In the genomic region with DNA sequence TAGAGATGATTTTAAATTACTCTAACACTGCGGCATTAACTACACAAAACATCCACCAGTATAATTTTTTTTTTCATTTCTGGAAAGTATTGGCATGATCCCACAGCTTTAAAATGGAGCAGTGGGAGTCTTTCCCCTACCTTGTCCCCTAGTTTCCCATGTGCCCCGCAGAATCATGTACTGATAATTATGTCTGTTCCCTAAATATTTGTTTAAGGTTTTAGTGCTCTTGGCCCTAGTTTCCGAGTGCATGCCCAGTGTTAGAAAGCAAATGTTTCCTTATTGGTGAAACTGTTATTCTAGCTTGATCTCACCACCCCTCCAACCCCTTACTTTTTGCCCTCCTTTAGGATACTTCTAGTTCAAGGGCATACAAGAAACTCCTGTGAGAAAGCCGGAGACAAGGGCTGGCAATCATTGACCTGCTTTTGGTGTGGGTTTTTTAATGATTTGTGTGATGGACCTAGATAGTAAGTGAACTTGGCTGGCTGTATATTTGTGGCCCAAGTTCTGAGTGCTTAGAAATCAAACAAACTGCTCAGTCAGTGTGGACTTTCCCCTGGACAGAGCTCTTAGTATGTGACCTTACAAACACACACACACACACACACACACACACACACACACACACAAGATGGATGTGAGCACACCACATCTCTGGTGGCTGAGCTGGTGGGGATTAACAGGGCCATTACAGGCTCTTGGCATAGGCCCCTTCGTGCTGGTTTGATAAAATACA, we compare ENCODE assay signal across 8 mouse cellular contexts. TPM values are rescaled to one million over a fixed set of nuclear protein-coding genes. Genes with fewer than 3 reads are reported as not detected.
A peak's percentile ranks its signal among the peaks of the same experiment; 100 is the strongest.
DNase-seq lines count a peak whose midpoint lies in the region; ATAC-seq and TF ChIP-seq lines count a peak whose summit lies in the region.

No protein-coding gene starts in this region.

- no peaks in the 10 kb centered on the region for H3K4me1 ChIP-seq in hindbrain, embryonic 12.5 days
- H3K4me1 ChIP-seq in hindbrain, embryonic 14.5 days (replicated peaks; ENCODE audit: control insufficient read depth, insufficient read depth, low read length): no peaks in the 10 kb centered on the region
- no peaks in the 10 kb centered on the region for H3K4me1 ChIP-seq in hindbrain, postnatal 0 days (ENCODE audit: insufficient read depth, low read length)
- 0 out of 2 replicates have a peak, but pooled peaks cover 2% of the 10 kb centered on the region for H3K4me1 ChIP-seq in kidney, embryonic 15.5 days
- H3K4me1 ChIP-seq in liver, embryonic 16.5 days (ENCODE audit: control insufficient read depth, low read depth, low read length): peaks cover 5% of the 10 kb centered on the region

- H3K27me3 ChIP-seq in hindbrain, embryonic 12.5 days: no peaks in the 10 kb centered on the region
- no peaks in the 10 kb centered on the region for H3K27me3 ChIP-seq in hindbrain, embryonic 14.5 days (ENCODE audit: control insufficient read depth, insufficient read depth, low read length)
- H3K27me3 ChIP-seq in hindbrain, postnatal 0 days (ENCODE audit: insufficient read depth, low read length): no peaks in the 10 kb centered on the region
- H3K27me3 ChIP-seq in kidney, embryonic 15.5 days: no peaks in the 10 kb centered on the region
- H3K27me3 ChIP-seq in liver, embryonic 16.5 days (ENCODE audit: control insufficient read depth, insufficient read depth, low read depth, low read length): no peaks in the 10 kb centered on the region

- no peak overlapping the region for H3K4me3 ChIP-seq in hindbrain, embryonic 12.5 days
- no peak overlapping the region for H3K4me3 ChIP-seq in hindbrain, embryonic 14.5 days (replicated peaks; ENCODE audit: low read length)
- no peak overlapping the region for H3K4me3 ChIP-seq in hindbrain, postnatal 0 days (ENCODE audit: low read length)
- H3K4me3 ChIP-seq in kidney, embryonic 15.5 days (replicated peaks): no peak overlapping the region
- no peak overlapping the region for H3K4me3 ChIP-seq in liver, embryonic 16.5 days (ENCODE audit: low read depth, low read length)

- no peak overlapping the region for H3K27ac ChIP-seq in hindbrain, embryonic 12.5 days
- no peak overlapping the region for H3K27ac ChIP-seq in hindbrain, embryonic 14.5 days
- no peak overlapping the region for H3K27ac ChIP-seq in hindbrain, postnatal 0 days
- H3K27ac ChIP-seq in kidney, embryonic 15.5 days: no peak overlapping the region
- peak overlapping the region; percentile 64 for H3K27ac ChIP-seq in liver, embryonic 16.5 days (ENCODE audit: low read length)

- peaks cover 14% of the 10 kb centered on the region; the same call in 1 of the 2 replicates for H3K36me3 ChIP-seq in hindbrain, embryonic 12.5 days
- H3K36me3 ChIP-seq in hindbrain, embryonic 14.5 days (replicated peaks; ENCODE audit: control insufficient read depth, insufficient read depth): peaks cover 18% of the 10 kb centered on the region
- H3K36me3 ChIP-seq in hindbrain, postnatal 0 days (ENCODE audit: insufficient read depth, low read length): 0 out of 2 replicates have a peak, but pooled peaks cover 5% of the 10 kb centered on the region
- H3K36me3 ChIP-seq in kidney, embryonic 15.5 days: peaks cover 30% of the 10 kb centered on the region
- peaks cover 2% of the 10 kb centered on the region; the same call in 1 of the 2 replicates for H3K36me3 ChIP-seq in liver, embryonic 16.5 days (ENCODE audit: control insufficient read depth, insufficient read depth)

- no peak for TF ChIP-seq CTCF in hindbrain, postnatal 0 days (IDR thresholded peaks at IDR 0.05; ENCODE audit: low read depth)

- H3K9me3 ChIP-seq in hindbrain, embryonic 12.5 days (replicated peaks): no peaks in the 10 kb centered on the region
- H3K9me3 ChIP-seq in hindbrain, embryonic 14.5 days (ENCODE audit: control insufficient read depth, low read length): no peaks in the 10 kb centered on the region
- H3K9me3 ChIP-seq in hindbrain, postnatal 0 days (ENCODE audit: low read length): no peaks in the 10 kb centered on the region
- H3K9me3 ChIP-seq in kidney, embryonic 15.5 days (replicated peaks): no peaks in the 10 kb centered on the region
- no peaks in the 10 kb centered on the region for H3K9me3 ChIP-seq in liver, embryonic 16.5 days (replicated peaks; ENCODE audit: control insufficient read depth, low read length)

- no peak overlapping the region for H3K9ac ChIP-seq in hindbrain, embryonic 12.5 days
- H3K9ac ChIP-seq in hindbrain, embryonic 14.5 days: no peak overlapping the region
- H3K9ac ChIP-seq in hindbrain, postnatal 0 days (replicated peaks; ENCODE audit: low read length): no peak overlapping the region
- H3K9ac ChIP-seq in kidney, embryonic 15.5 days: no peak overlapping the region
- H3K9ac ChIP-seq in liver, embryonic 16.5 days (ENCODE audit: low read depth, low read length): no peak overlapping the region

- 73% methylated on average over 5 of the region's 5 CpGs for WGBS in hindbrain, embryonic 12.5 days
- 72% methylated on average over 5 of the region's 5 CpGs for WGBS in hindbrain, embryonic 14.5 days
- WGBS in hindbrain, postnatal 0 days: 71% methylated on average over 5 of the region's 5 CpGs
- WGBS in kidney, embryonic 15.5 days: 65% methylated on average over 5 of the region's 5 CpGs
- WGBS in liver, embryonic 16.5 days (ENCODE audit: insufficient replicate concordance): 47% methylated on average over 5 of the region's 5 CpGs

- ATAC-seq in hindbrain, embryonic 12.5 days (ENCODE audit: low FRiP score): peak; percentile 59; the same call in 1 of the 2 replicates
- ATAC-seq in hindbrain, embryonic 14.5 days (ENCODE audit: low FRiP score): no peak
- 0 out of 2 replicates have a peak, but pooled peaks have one; percentile 4 for ATAC-seq in hindbrain, postnatal 0 days
- peak; percentile 58 for ATAC-seq in kidney, embryonic 15.5 days (replicated peaks; ENCODE audit: low FRiP score)
- peak; percentile 85 for ATAC-seq in liver, embryonic 16.5 days (ENCODE audit: low read depth)

- DNase-seq in hindbrain, embryonic 14.5 days (ENCODE audit: low spot score): no peak
- no peak for DNase-seq in hindbrain, postnatal 0 days (ENCODE audit: low spot score)
- DNase-seq in embryo, embryonic 11 days: no peak
- DNase-seq in right cerebral cortex, adult 18-20 months: no peak
- DNase-seq in heart, postnatal 4 days: no peak

- no peak overlapping the region for H3K4me2 ChIP-seq in hindbrain, embryonic 12.5 days (replicated peaks)
- no peak overlapping the region for H3K4me2 ChIP-seq in hindbrain, embryonic 14.5 days (replicated peaks)
- no peak overlapping the region for H3K4me2 ChIP-seq in hindbrain, postnatal 0 days (ENCODE audit: low read depth, low read length)
- no peak overlapping the region for H3K4me2 ChIP-seq in kidney, embryonic 15.5 days
- no peak overlapping the region for H3K4me2 ChIP-seq in liver, embryonic 16.5 days (ENCODE audit: low read depth, low read length)

RNA-seq across cellular contexts. Expression of a gene that starts 8.3 kb away (rescaled TPM):
- 34.4 and 44.0 TPM in 2 replicates for polyA plus RNA-seq in hindbrain, embryonic 12.5 days (2016; fragmentation: Nextera tagmentation; extraction: Ambion mirVana)
- 42.8 and 43.5 TPM in 2 replicates for polyA plus RNA-seq in hindbrain, embryonic 14.5 days (2014; fragmentation: Nextera tagmentation; extraction: Ambion mirVana)
- total RNA-seq in hindbrain, postnatal 0 days (2014; rRNA removed): 42.0 and 60.7 TPM in 2 replicates
- polyA plus RNA-seq in hindbrain, postnatal 0 days (2015; fragmentation: Nextera tagmentation; extraction: Ambion mirVana): 50.4 and 57.3 TPM in 2 replicates
- polyA plus RNA-seq in kidney, embryonic 15.5 days (2015; fragmentation: Nextera tagmentation; extraction: Ambion mirVana): 66.7 and 72.2 TPM in 2 replicates
- polyA plus RNA-seq in liver, embryonic 16.5 days (2015; fragmentation: Nextera tagmentation; extraction: Ambion mirVana): 57.9 and 62.6 TPM in 2 replicates
- total RNA-seq in heart, postnatal 4 days (2021): 10 to 100 TPM; 28.5 to 29.2 TPM

RNA-seq across cellular contexts. Expression of a gene that starts 32.1 kb away (rescaled TPM):
- 785 and 845 TPM in 2 replicates for polyA plus RNA-seq in hindbrain, embryonic 12.5 days (2016; fragmentation: Nextera tagmentation; extraction: Ambion mirVana)
- polyA plus RNA-seq in hindbrain, embryonic 14.5 days (2014; fragmentation: Nextera tagmentation; extraction: Ambion mirVana): 2,565 and 2,873 TPM in 2 replicates
- 6,578 and 6,630 TPM in 2 replicates for total RNA-seq in hindbrain, postnatal 0 days (2014; rRNA removed)
- polyA plus RNA-seq in hindbrain, postnatal 0 days (2015; fragmentation: Nextera tagmentation; extraction: Ambion mirVana): 3,263 and 3,562 TPM in 2 replicates
- polyA plus RNA-seq in kidney, embryonic 15.5 days (2015; fragmentation: Nextera tagmentation; extraction: Ambion mirVana): 102 and 132 TPM in 2 replicates
- polyA plus RNA-seq in liver, embryonic 16.5 days (2015; fragmentation: Nextera tagmentation; extraction: Ambion mirVana): 66.2 and 68.2 TPM in 2 replicates
- total RNA-seq in heart, postnatal 4 days (2021): 100 to 1,000 TPM; 168 to 177 TPM

RNA-seq across cellular contexts. Expression of a gene that starts 43.1 kb away (rescaled TPM):
- polyA plus RNA-seq in hindbrain, embryonic 12.5 days (2016; fragmentation: Nextera tagmentation; extraction: Ambion mirVana): 43.0 and 44.2 TPM in 2 replicates
- 42.1 TPM in 2 replicates for polyA plus RNA-seq in hindbrain, embryonic 14.5 days (2014; fragmentation: Nextera tagmentation; extraction: Ambion mirVana)
- 45.1 and 60.8 TPM in 2 replicates for total RNA-seq in hindbrain, postnatal 0 days (2014; rRNA removed)
- 50.7 and 52.1 TPM in 2 replicates for polyA plus RNA-seq in hindbrain, postnatal 0 days (2015; fragmentation: Nextera tagmentation; extraction: Ambion mirVana)
- 58.8 and 70.9 TPM in 2 replicates for polyA plus RNA-seq in kidney, embryonic 15.5 days (2015; fragmentation: Nextera tagmentation; extraction: Ambion mirVana)
- 15.9 and 17.2 TPM in 2 replicates for polyA plus RNA-seq in liver, embryonic 16.5 days (2015; fragmentation: Nextera tagmentation; extraction: Ambion mirVana)
- 10 to 100 TPM; 91.9 to 96.1 TPM for total RNA-seq in heart, postnatal 4 days (2021)

RNA-seq across cellular contexts. Expression of a gene that starts 43.5 kb away (rescaled TPM):
- polyA plus RNA-seq in hindbrain, embryonic 12.5 days (2016; fragmentation: Nextera tagmentation; extraction: Ambion mirVana): 11.3 and 12.9 TPM in 2 replicates
- 6.5 and 8.2 TPM in 2 replicates for polyA plus RNA-seq in hindbrain, embryonic 14.5 days (2014; fragmentation: Nextera tagmentation; extraction: Ambion mirVana)
- 6.4 and 7.8 TPM in 2 replicates for total RNA-seq in hindbrain, postnatal 0 days (2014; rRNA removed)
- 4.5 and 4.8 TPM in 2 replicates for polyA plus RNA-seq in hindbrain, postnatal 0 days (2015; fragmentation: Nextera tagmentation; extraction: Ambion mirVana)
- 18.3 and 18.6 TPM in 2 replicates for polyA plus RNA-seq in kidney, embryonic 15.5 days (2015; fragmentation: Nextera tagmentation; extraction: Ambion mirVana)
- polyA plus RNA-seq in liver, embryonic 16.5 days (2015; fragmentation: Nextera tagmentation; extraction: Ambion mirVana): 10.3 and 10.5 TPM in 2 replicates
- total RNA-seq in heart, postnatal 4 days (2021): 10 to 100 TPM; 11.8 to 13.2 TPM
